16 mouse cellular contexts compared by ENCODE assay signal in genomic region chr19:4672401-4672800, GRCm38 (mm10). TPM values are rescaled to one million over a fixed set of nuclear protein-coding genes. Genes with fewer than 3 reads are reported as not detected.
"Had no signal": no experiment of that assay in that cellular context is flagged by ENCODE, and none has a peak within 500 bp of the region (broad histone marks: within the 10 kb centered on the region; RNA-seq: fewer than 3 reads in every experiment).

No protein-coding gene starts in this region.

- H3K27ac ChIP-seq: kidney, postnatal 0 days; left cerebral cortex, adult 2 months; limb, embryonic 10.5 days; liver, embryonic 15.5 days; macrophage; midbrain, embryonic 12.5 days; stomach, postnatal 0 days had no signal

- DNase-seq: kidney, adult 11 months; kidney, adult 9 months; kidney, postnatal 36 days; lung, adult 2 months; lung, postnatal 10 days; thymus, postnatal 14 days had no signal

- H3K9ac ChIP-seq: liver, embryonic 15.5 days; midbrain, embryonic 12.5 days had no signal

- H3K4me1 ChIP-seq: limb, embryonic 10.5 days; liver, embryonic 15.5 days; midbrain, embryonic 12.5 days had no signal

- H3K9me3 ChIP-seq: limb, embryonic 10.5 days; liver, embryonic 15.5 days; midbrain, embryonic 12.5 days had no signal

- H3K27me3 ChIP-seq: midbrain, embryonic 12.5 days had no signal

- ATAC-seq: midbrain, embryonic 16.5 days had no signal

- H3K36me3 ChIP-seq: limb, embryonic 10.5 days; liver, embryonic 15.5 days; midbrain, embryonic 12.5 days had no signal

- H3K4me3 ChIP-seq: left cerebral cortex, adult 2 months; limb, embryonic 10.5 days; liver, embryonic 15.5 days; midbrain, embryonic 12.5 days had no signal

- H3K4me2 ChIP-seq: liver, embryonic 11.5 days; liver, embryonic 15.5 days; midbrain, embryonic 12.5 days had no signal

RNA-seq across cellular contexts. Expression of gene Gm960, which starts 26.1 kb away (rescaled TPM):
- polyA plus RNA-seq: macrophage had no signal

RNA-seq across cellular contexts. Expression of gene Sptbn2, which starts 38.6 kb away (rescaled TPM):
- total RNA-seq: megakaryocyte-erythroid progenitor cell, adult 5-6 weeks had no signal
